Mouse (Mus musculus): ENCODE measurements around the gene Gpatch3. TPM values are rescaled to one million over a fixed set of nuclear protein-coding genes. Genes with fewer than 3 reads are reported as not detected.
A peak's percentile ranks its signal among the peaks of the same experiment; 100 is the strongest.

Gene Gpatch3
- polyA plus RNA-seq, 1 experiment: 7.9 TPM

DNA sequence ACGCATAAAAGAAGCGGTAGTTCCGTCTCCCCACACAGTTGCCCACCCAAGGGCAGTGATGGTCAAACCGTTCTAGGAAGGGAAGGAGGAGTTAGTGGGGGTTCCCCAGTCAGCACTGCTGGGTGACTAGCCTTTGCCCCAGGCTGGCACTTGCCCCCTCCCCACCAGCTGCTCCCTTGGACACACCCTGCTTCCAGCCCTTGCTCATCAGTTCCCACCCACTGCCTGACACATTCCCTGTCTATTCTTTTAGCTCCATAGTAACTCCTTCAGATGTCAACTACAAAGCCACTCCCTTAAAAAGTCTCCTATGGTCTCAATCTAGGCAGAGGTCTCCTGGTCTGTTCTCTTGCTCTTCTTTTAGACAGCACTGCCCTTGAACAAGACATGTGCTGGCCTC lies 39.3 kb downstream of the Gpatch3 start:
- Histone ChIP-seq H3K27ac (ENCODE audit: control insufficient read depth, insufficient read depth, low read length) (no peak overlapping the region), H3K27me3 (ENCODE audit: control insufficient read depth, insufficient read depth, low read length) (no peaks in the 10 kb centered on the region), H3K4me3 (ENCODE audit: control insufficient read depth, insufficient read depth, low read length) (no peak overlapping the region), H3K4me1 (replicated peaks; ENCODE audit: control insufficient read depth, insufficient read depth, low read length) (no peaks in the 10 kb centered on the region), H3K36me3 (ENCODE audit: control insufficient read depth, insufficient read depth, low read length) (peaks cover 28% of the 10 kb centered on the region)
- no peak for TF ChIP-seq POLR2A (IDR thresholded peaks at IDR 0.05; ENCODE audit: control insufficient read depth, extremely low read depth, insufficient read depth, low read length, poor library complexity)
- no peak for TF ChIP-seq CTCF (IDR thresholded peaks at IDR 0.05; ENCODE audit: borderline replicate concordance, control insufficient read depth, extremely low read depth, insufficient read depth, low read length, poor library complexity)
- no peak for DNase-seq
- 95% methylated on average over 4 of the region's 4 CpGs for whole genome bisulfite sequencing

GRCm38 (mm10) chr4:133614274-133614761 lies 39.8 kb downstream of the Gpatch3 start:
- no peak for DNase-seq
- Histone ChIP-seq H3K27ac (ENCODE audit: control insufficient read depth, insufficient read depth, low read length) (no peak overlapping the region), H3K36me3 (ENCODE audit: control insufficient read depth, insufficient read depth, low read length) (peaks cover 28% of the 10 kb centered on the region), H3K4me1 (replicated peaks; ENCODE audit: control insufficient read depth, insufficient read depth, low read length) (no peaks in the 10 kb centered on the region), H3K27me3 (ENCODE audit: control insufficient read depth, insufficient read depth, low read length) (no peaks in the 10 kb centered on the region), H3K4me3 (ENCODE audit: control insufficient read depth, insufficient read depth, low read length) (no peak overlapping the region)
- 97% methylated on average over 8 of the region's 8 CpGs for WGBS
- TF ChIP-seq POLR2A (IDR thresholded peaks at IDR 0.05; ENCODE audit: control insufficient read depth, extremely low read depth, insufficient read depth, low read length, poor library complexity): no peak
- no peak for TF ChIP-seq CTCF (IDR thresholded peaks at IDR 0.05; ENCODE audit: borderline replicate concordance, control insufficient read depth, extremely low read depth, insufficient read depth, low read length, poor library complexity)

- TF ChIP-seq POLR2A (IDR thresholded peaks at IDR 0.05; ENCODE audit: control insufficient read depth, extremely low read depth, insufficient read depth, low read length, poor library complexity) (no peak), CTCF (IDR thresholded peaks at IDR 0.05; ENCODE audit: borderline replicate concordance, control insufficient read depth, extremely low read depth, insufficient read depth, low read length, poor library complexity) (no peak)
- 94% methylated on average over 10 of the region's 10 CpGs for WGBS
- no peak overlapping the region for H3K27ac ChIP-seq (ENCODE audit: control insufficient read depth, insufficient read depth, low read length)
- H3K4me3 ChIP-seq (ENCODE audit: control insufficient read depth, insufficient read depth, low read length): no peak overlapping the region
- H3K27me3 ChIP-seq (ENCODE audit: control insufficient read depth, insufficient read depth, low read length): no peaks in the 10 kb centered on the region
- peaks cover 10% of the 10 kb centered on the region for H3K4me1 ChIP-seq (replicated peaks; ENCODE audit: control insufficient read depth, insufficient read depth, low read length)
- peaks cover 28% of the 10 kb centered on the region for H3K36me3 ChIP-seq (ENCODE audit: control insufficient read depth, insufficient read depth, low read length)
- no peak for DNase-seq
Measured at GRCm38 (mm10) chr4:133615416-133615815, 40.9 kb downstream of the Gpatch3 start.

DNA sequence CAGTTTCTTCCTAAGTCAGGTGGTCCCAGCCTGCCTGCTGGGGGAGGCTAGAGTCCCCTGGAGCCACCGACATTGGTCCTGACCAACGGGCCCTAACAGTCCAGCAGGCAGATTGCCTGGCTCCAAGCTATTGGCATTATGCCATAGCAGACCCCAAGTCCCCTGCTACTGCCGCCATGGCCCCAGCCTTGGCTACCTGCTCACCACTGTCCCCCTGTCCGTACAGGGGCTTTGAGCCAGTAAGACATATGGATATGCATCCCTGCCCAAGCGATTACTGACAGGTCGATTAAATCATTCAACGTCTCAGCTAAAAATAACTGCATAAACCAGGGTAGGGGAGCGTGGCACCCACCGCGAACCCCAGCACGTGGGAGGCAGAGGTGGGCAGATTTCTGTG lies 43.4 kb downstream of the Gpatch3 start:
- DNase-seq: no peak
- Histone ChIP-seq H3K27me3 (ENCODE audit: control insufficient read depth, insufficient read depth, low read length) (no peaks in the 10 kb centered on the region), H3K4me1 (replicated peaks; ENCODE audit: control insufficient read depth, insufficient read depth, low read length) (peaks cover 30% of the 10 kb centered on the region), H3K4me3 (ENCODE audit: control insufficient read depth, insufficient read depth, low read length) (no peak overlapping the region), H3K36me3 (ENCODE audit: control insufficient read depth, insufficient read depth, low read length) (peaks cover 15% of the 10 kb centered on the region), H3K27ac (ENCODE audit: control insufficient read depth, insufficient read depth, low read length) (no peak overlapping the region)
- TF ChIP-seq POLR2A (IDR thresholded peaks at IDR 0.05; ENCODE audit: control insufficient read depth, extremely low read depth, insufficient read depth, low read length, poor library complexity) (no peak), CTCF (IDR thresholded peaks at IDR 0.05; ENCODE audit: borderline replicate concordance, control insufficient read depth, extremely low read depth, insufficient read depth, low read length, poor library complexity) (no peak)
- WGBS: 94% methylated on average over 11 of the region's 11 CpGs

DNA sequence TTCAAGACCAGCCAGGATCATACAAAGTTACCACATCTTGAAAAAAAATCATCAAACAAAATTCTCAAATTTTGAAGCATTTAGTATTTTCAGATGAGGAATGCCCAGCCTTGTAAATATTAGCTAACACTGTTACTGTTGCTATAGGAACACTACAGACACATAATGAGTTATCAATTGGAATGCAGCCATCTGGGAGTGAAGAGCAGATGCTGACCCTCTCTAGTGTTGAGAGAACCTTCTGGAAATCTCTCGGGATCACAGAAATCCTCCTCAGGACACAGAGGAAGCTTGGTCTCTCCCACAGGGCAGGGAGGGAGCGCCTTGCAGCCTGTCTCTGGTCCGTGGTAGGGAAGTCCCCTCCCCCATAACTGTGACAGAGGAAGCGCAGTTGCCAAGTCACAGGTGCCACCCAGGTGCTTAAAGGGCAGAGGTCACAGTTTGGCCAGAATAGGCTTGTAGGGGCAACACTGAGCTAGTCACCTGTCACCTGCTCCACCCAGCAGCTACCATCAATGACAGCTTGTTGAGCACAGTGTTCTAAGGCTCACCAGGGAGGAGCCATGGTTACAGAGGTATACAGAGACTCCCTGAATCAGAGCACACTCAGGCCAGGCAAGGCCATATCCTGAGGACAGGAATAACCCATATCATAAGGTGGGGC lies 45.1 kb downstream of the Gpatch3 start:
- 40% methylated on average over 4 of the region's 4 CpGs for WGBS
- Histone ChIP-seq H3K27ac (ENCODE audit: control insufficient read depth, insufficient read depth, low read length) (peak overlapping the region; percentile 63), H3K4me3 (ENCODE audit: control insufficient read depth, insufficient read depth, low read length) (no peak overlapping the region), H3K27me3 (ENCODE audit: control insufficient read depth, insufficient read depth, low read length) (no peaks in the 10 kb centered on the region), H3K4me1 (replicated peaks; ENCODE audit: control insufficient read depth, insufficient read depth, low read length) (peaks cover 40% of the 10 kb centered on the region), H3K36me3 (ENCODE audit: control insufficient read depth, insufficient read depth, low read length) (peaks cover 6% of the 10 kb centered on the region; the same call in 1 of the 2 replicates)
- peak; percentile 24 for DNase-seq
- TF ChIP-seq CTCF (IDR thresholded peaks at IDR 0.05; ENCODE audit: borderline replicate concordance, control insufficient read depth, extremely low read depth, insufficient read depth, low read length, poor library complexity): no peak
- no peak for TF ChIP-seq POLR2A (IDR thresholded peaks at IDR 0.05; ENCODE audit: control insufficient read depth, extremely low read depth, insufficient read depth, low read length, poor library complexity)

GRCm38 (mm10) chr4:133620668-133621067 lies 46.1 kb downstream of the Gpatch3 start:
- Histone ChIP-seq H3K27me3 (ENCODE audit: control insufficient read depth, insufficient read depth, low read length) (no peaks in the 10 kb centered on the region), H3K36me3 (ENCODE audit: control insufficient read depth, insufficient read depth, low read length) (no peaks in the 10 kb centered on the region; the same call in 1 of the 2 replicates), H3K4me1 (replicated peaks; ENCODE audit: control insufficient read depth, insufficient read depth, low read length) (peaks cover 50% of the 10 kb centered on the region), H3K4me3 (ENCODE audit: control insufficient read depth, insufficient read depth, low read length) (no peak overlapping the region), H3K27ac (ENCODE audit: control insufficient read depth, insufficient read depth, low read length) (peak overlapping the region; percentile 77)
- TF ChIP-seq POLR2A (IDR thresholded peaks at IDR 0.05; ENCODE audit: control insufficient read depth, extremely low read depth, insufficient read depth, low read length, poor library complexity) (no peak), CTCF (IDR thresholded peaks at IDR 0.05; ENCODE audit: borderline replicate concordance, control insufficient read depth, extremely low read depth, insufficient read depth, low read length, poor library complexity) (no peak)
- peak; percentile 22 for DNase-seq
- 29% methylated on average over 8 of the region's 8 CpGs for WGBS
